Mouse (Mus musculus): ENCODE results near the gene Col5a1.

GRCm38 (mm10) chr2:28025776-28026175 is 139.6 kb downstream of the Col5a1 start:
- TF ChIP-seq CTCF (IDR thresholded peaks at IDR 0.05) (no peak), EP300 (IDR thresholded peaks at IDR 0.05) (no peak)

Measured in lung, postnatal 0 days (tissue).